Mouse (Mus musculus): Measurements from ENCODE around the gene Gngt2.

- TF ChIP-seq CTCF (IDR thresholded peaks at IDR 0.05; ENCODE audit: low read depth) (no peak), EP300 (optimal IDR thresholded peaks at IDR 0.05) (no peak)
Observed at GRCm38 (mm10) chr11:95833006-95833570, 3.9 kb upstream of the Gngt2 start.

Measured in stomach, postnatal 0 days (tissue).